7 mouse cellular contexts compared by ENCODE assay signal in genomic region chr1:174469736-174470135, GRCm38 (mm10). TPM values are rescaled to one million over a fixed set of nuclear protein-coding genes. Genes with fewer than 3 reads are reported as not detected.
A peak's percentile ranks its signal among the peaks of the same experiment; 100 is the strongest.
DNase-seq lines count a peak whose midpoint lies in the region; ATAC-seq and TF ChIP-seq lines count a peak whose summit lies in the region.

No protein-coding gene starts in this region.

- peak; percentile 25 for TF ChIP-seq CTCF in ES-Bruce4 (IDR thresholded peaks at IDR 0.05; ENCODE audit: low read depth, low read length)

- 2% methylated on average over 6 of the region's 6 CpGs for WGBS in lung, embryonic 16.5 days

- TF ChIP-seq POLR2A in ES-Bruce4 (IDR thresholded peaks at IDR 0.05; ENCODE audit: insufficient read depth, low read length), result no peak

- no peak overlapping the region for H3K4me3 ChIP-seq in ES-Bruce4 (ENCODE audit: low read depth, low read length)
- H3K4me3 ChIP-seq in lung, embryonic 16.5 days (ENCODE audit: low read length), result no peak overlapping the region

- intact Hi-C loops in heart, postnatal 36 days (cut with DNase I), result loop anchor here (1.0 to 5.0 kb wide), 2 partner anchors 84 to 247 kb away; no protein-coding TSS in a partner anchor

- H3K4me1 ChIP-seq in ES-Bruce4 (ENCODE audit: control insufficient read depth, insufficient read depth, low read length), result no peaks in the 10 kb centered on the region
- H3K4me1 ChIP-seq in lung, embryonic 16.5 days (replicated peaks; ENCODE audit: control insufficient read depth, insufficient read depth, low read length), result no peaks in the 10 kb centered on the region

- no peak overlapping the region for H3K27ac ChIP-seq in ES-Bruce4 (ENCODE audit: insufficient read depth, low read length)
- no peak overlapping the region for H3K27ac ChIP-seq in lung, embryonic 16.5 days (ENCODE audit: low read length)

- no peak overlapping the region for H3K9ac ChIP-seq in ES-Bruce4 (ENCODE audit: low read depth, poor library complexity, severe bottlenecking)
- H3K9ac ChIP-seq in lung, embryonic 16.5 days (ENCODE audit: low read length), result no peak overlapping the region

- ATAC-seq in activated CD4-positive, CD25-positive, alpha-beta regulatory T cell, adult 4 months, result peak; percentile 36
- ATAC-seq in lung, embryonic 16.5 days (ENCODE audit: low read depth), result peak; percentile 62; the same call in 1 of the 2 replicates

- peaks cover 5% of the 10 kb centered on the region for H3K9me3 ChIP-seq in ES-Bruce4 (replicated peaks; ENCODE audit: control insufficient read depth, insufficient read depth, low read length, poor library complexity, severe bottlenecking)
- H3K9me3 ChIP-seq in lung, embryonic 16.5 days (ENCODE audit: control insufficient read depth, low read length), result no peaks in the 10 kb centered on the region

- no peak overlapping the region for H3K4me2 ChIP-seq in lung, embryonic 16.5 days (ENCODE audit: low read depth, low read length)

- TF ChIP-seq EP300 in ES-Bruce4 (IDR thresholded peaks at IDR 0.05; ENCODE audit: insufficient read depth, low read depth, low read length), result no peak

- no peaks in the 10 kb centered on the region for H3K36me3 ChIP-seq in ES-Bruce4 (ENCODE audit: control insufficient read depth, insufficient read depth, low read length, poor library complexity, severe bottlenecking)
- no peaks in the 10 kb centered on the region for H3K36me3 ChIP-seq in lung, embryonic 16.5 days (ENCODE audit: control insufficient read depth, insufficient read depth, low read length)

- H3K27me3 ChIP-seq in ES-Bruce4 (ENCODE audit: control insufficient read depth, insufficient read depth, low read length, poor library complexity, severe bottlenecking), result no peaks in the 10 kb centered on the region
- no peaks in the 10 kb centered on the region for H3K27me3 ChIP-seq in lung, embryonic 16.5 days (ENCODE audit: control insufficient read depth, insufficient read depth, low read depth, low read length)

- peak; percentile 89 for DNase-seq in embryo, embryonic 10 days (ENCODE audit: low spot score)
- peak; percentile 5 to 7 for DNase-seq in heart, postnatal 36 days
- DNase-seq in layer of hippocampus, adult 18-20 months (ENCODE audit: low spot score in 2 of 2), result peak; percentile 24 to 67
- peak; percentile 43 for DNase-seq in retina, postnatal 7 days (ENCODE audit: low read depth, low spot score)

RNA-seq across cellular contexts. Expression of gene Olfr220, which starts 27.9 kb away (rescaled TPM):
- not detected in 2 replicates for polyA plus RNA-seq in ES-Bruce4 (2011; ENCODE audit: insufficient read depth, insufficient read length, low read depth, missing spikeins)
- polyA plus RNA-seq in activated CD4-positive, CD25-positive, alpha-beta regulatory T cell, adult 4 months (2017; shearing (Covaris generic)), result under 1 TPM in 1 of 2 experiments, not detected in 1; 0.13 TPM
- not detected for total RNA-seq in heart, postnatal 36 days (2021)
- total RNA-seq in layer of hippocampus, adult 18-20 months (2021), result not detected
- not detected in 2 replicates for polyA plus RNA-seq in lung, embryonic 16.5 days (2015; fragmentation: Nextera tagmentation; extraction: Ambion mirVana)

RNA-seq across cellular contexts. Expression of gene Fmn2, which starts 31.9 kb away (rescaled TPM):
- 4.0 and 4.3 TPM in 2 replicates for polyA plus RNA-seq in ES-Bruce4 (2011; ENCODE audit: insufficient read depth, insufficient read length, low read depth, missing spikeins)
- not detected for polyA plus RNA-seq in activated CD4-positive, CD25-positive, alpha-beta regulatory T cell, adult 4 months (2017; shearing (Covaris generic))
- under 1 TPM; 0.11 to 0.43 TPM for total RNA-seq in heart, postnatal 36 days (2021)
- 10 to 100 TPM; 69.2 to 71.0 TPM for total RNA-seq in layer of hippocampus, adult 18-20 months (2021)
- polyA plus RNA-seq in lung, embryonic 16.5 days (2015; fragmentation: Nextera tagmentation; extraction: Ambion mirVana), result 0.19 and 0.45 TPM in 2 replicates

RNA-seq across cellular contexts. Expression of gene Olfr414, which starts 45.9 kb away (rescaled TPM):
- polyA plus RNA-seq in ES-Bruce4 (2011; ENCODE audit: insufficient read depth, insufficient read length, low read depth, missing spikeins), result not detected in 2 replicates
- not detected for polyA plus RNA-seq in activated CD4-positive, CD25-positive, alpha-beta regulatory T cell, adult 4 months (2017; shearing (Covaris generic))
- total RNA-seq in heart, postnatal 36 days (2021), result not detected
- not detected for total RNA-seq in layer of hippocampus, adult 18-20 months (2021)
- polyA plus RNA-seq in lung, embryonic 16.5 days (2015; fragmentation: Nextera tagmentation; extraction: Ambion mirVana), result not detected in 2 replicates

Comparison
In these comparisons a context has a peak if more than half of its experiments do, and no peak if none do; other contexts are left out.
1. DNase-seq: peak in every context shown above with its lines; median percentile 89 in embryo, embryonic 10 days; 46 in layer of hippocampus, adult 18-20 months; 43 in retina, postnatal 7 days; 6 in heart, postnatal 36 days.